Mouse (Mus musculus): ENCODE measurements around the gene Lama5. TPM values are rescaled to one million over a fixed set of nuclear protein-coding genes. Genes with fewer than 3 reads are reported as not detected.

The Lama5 gene
- polyA plus RNA-seq, 2 experiments: 31.2 to 47.3 TPM

DNA sequence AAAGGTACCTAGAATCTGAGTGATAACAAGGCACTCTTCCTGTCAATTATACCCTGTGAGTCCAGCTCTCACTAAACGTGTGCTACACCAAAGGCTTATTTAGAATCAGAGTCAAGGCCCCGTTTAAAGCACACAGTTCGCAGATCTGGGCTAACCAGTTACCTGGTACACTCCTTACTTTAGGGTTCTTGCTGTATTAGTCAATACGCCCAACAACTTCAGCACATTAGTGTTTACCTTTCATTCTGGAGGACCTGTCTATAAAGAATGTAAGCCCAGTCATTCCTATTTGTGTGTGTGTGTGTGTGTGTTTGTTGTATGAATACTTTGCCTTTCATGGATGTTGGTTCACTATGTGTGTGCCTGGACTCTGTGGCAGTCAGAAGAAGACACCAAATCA is 17.4 kb upstream of the Lama5 start:
- TF ChIP-seq POLR2A (IDR thresholded peaks at IDR 0.05; ENCODE audit: borderline replicate concordance, extremely low read depth, insufficient read depth, insufficient read length): no peak
- DNase-seq (ENCODE audit: low spot score) (no peak), ATAC-seq (ENCODE audit: low FRiP score, low read depth) (no peak)
- no peak overlapping the region for H3K4me2 ChIP-seq (replicated peaks; ENCODE audit: low read depth, low read length, severe bottlenecking)
- no peak overlapping the region for H3K4me3 ChIP-seq (replicated peaks; ENCODE audit: low read length)
- H3K36me3 ChIP-seq (ENCODE audit: control insufficient read depth, insufficient read depth, low read length): no peaks in the 10 kb centered on the region
- H3K27me3 ChIP-seq (ENCODE audit: control insufficient read depth, insufficient read depth, low read length): no peaks in the 10 kb centered on the region
- no peaks in the 10 kb centered on the region for H3K4me1 ChIP-seq (ENCODE audit: control insufficient read depth, insufficient read depth, low read length)
- no peak overlapping the region for H3K9ac ChIP-seq (ENCODE audit: low read depth, low read length, severe bottlenecking)
- H3K9me3 ChIP-seq (ENCODE audit: control insufficient read depth, low read length): no peaks in the 10 kb centered on the region
- no peak overlapping the region for H3K27ac ChIP-seq (replicated peaks; ENCODE audit: low read depth, low read length)
- 83% methylated on average over 4 of the region's 4 CpGs for WGBS

DNA sequence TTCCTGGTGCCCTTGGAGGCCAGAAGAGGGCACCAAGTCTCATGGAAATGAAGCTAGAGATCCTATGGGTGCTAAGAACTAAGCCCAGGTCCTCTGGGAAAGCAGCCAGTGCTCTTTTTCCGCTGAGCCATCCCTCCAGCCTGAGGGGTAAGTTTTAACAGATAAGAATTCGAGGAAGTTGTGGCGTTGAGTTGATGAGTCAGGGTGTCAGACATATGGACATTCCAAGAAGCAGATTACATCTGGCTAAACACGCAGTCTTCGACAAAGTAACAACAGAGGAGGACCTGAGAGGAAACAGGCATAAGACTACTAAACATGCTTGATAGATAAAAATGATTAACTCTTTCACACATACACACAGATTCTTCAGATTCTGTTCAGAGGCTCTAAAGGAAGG is 12.9 kb upstream of the Lama5 start:
- Histone ChIP-seq H3K4me1 (ENCODE audit: control insufficient read depth, insufficient read depth, low read length) (peaks cover 9% of the 10 kb centered on the region), H3K27me3 (ENCODE audit: control insufficient read depth, insufficient read depth, low read length) (no peaks in the 10 kb centered on the region), H3K36me3 (ENCODE audit: control insufficient read depth, insufficient read depth, low read length) (no peaks in the 10 kb centered on the region), H3K9me3 (ENCODE audit: control insufficient read depth, low read length) (no peaks in the 10 kb centered on the region), H3K4me2 (replicated peaks; ENCODE audit: low read depth, low read length, severe bottlenecking) (no peak overlapping the region), H3K9ac (ENCODE audit: low read depth, low read length, severe bottlenecking) (no peak overlapping the region), H3K27ac (replicated peaks; ENCODE audit: low read depth, low read length) (no peak overlapping the region), H3K4me3 (replicated peaks; ENCODE audit: low read length) (no peak overlapping the region)
- ATAC-seq (ENCODE audit: low FRiP score, low read depth): no peak
- TF ChIP-seq POLR2A (IDR thresholded peaks at IDR 0.05; ENCODE audit: borderline replicate concordance, extremely low read depth, insufficient read depth, insufficient read length): no peak
- no peak for DNase-seq (ENCODE audit: low spot score)
- 72% methylated on average over 5 of the region's 5 CpGs for WGBS

DNA sequence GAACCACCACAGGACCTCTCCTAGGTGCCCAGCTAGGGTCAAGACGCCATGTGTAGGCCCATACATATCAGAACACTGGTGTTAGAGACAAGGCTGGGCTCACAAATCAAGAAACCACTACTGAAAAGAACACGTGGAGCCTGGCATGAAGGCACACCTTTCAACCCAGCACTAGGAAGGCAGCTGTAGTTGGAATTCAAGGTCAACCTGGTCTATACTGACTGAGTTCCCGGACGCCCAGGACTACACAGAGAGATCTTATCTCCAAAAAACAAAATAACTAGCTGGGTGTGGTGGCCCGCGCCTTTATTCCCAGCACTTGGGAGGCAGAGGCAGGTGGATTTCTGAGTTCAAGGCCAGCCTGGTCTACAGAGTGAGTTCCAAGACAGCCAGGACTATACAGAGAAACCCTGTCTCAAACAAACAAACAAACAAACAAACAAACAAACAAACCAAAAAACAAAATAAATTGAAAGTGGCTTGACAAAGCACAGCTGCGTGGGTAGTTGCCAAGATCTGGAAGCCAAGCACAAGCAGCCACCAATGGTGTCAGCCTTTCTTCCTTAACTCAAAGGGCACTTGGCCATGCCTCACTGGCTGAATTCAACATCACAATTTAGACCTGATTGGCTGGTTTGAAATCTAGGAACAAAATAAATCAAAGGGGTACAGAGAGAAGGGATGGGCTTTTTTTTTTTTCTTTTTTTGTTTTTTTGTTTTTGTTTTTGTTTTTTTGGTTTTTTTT is 12.1 kb upstream of the Lama5 start:
- WGBS: 92% methylated on average over 7 of the region's 7 CpGs
- DNase-seq (ENCODE audit: low spot score) (no peak), ATAC-seq (ENCODE audit: low FRiP score, low read depth) (no peak)
- Histone ChIP-seq H3K4me2 (replicated peaks; ENCODE audit: low read depth, low read length, severe bottlenecking) (no peak overlapping the region), H3K27ac (replicated peaks; ENCODE audit: low read depth, low read length) (no peak overlapping the region), H3K4me3 (replicated peaks; ENCODE audit: low read length) (no peak overlapping the region), H3K36me3 (ENCODE audit: control insufficient read depth, insufficient read depth, low read length) (no peaks in the 10 kb centered on the region), H3K4me1 (ENCODE audit: control insufficient read depth, insufficient read depth, low read length) (peaks cover 9% of the 10 kb centered on the region), H3K9me3 (ENCODE audit: control insufficient read depth, low read length) (no peaks in the 10 kb centered on the region), H3K9ac (ENCODE audit: low read depth, low read length, severe bottlenecking) (no peak overlapping the region), H3K27me3 (ENCODE audit: control insufficient read depth, insufficient read depth, low read length) (no peaks in the 10 kb centered on the region)
- no peak for TF ChIP-seq POLR2A (IDR thresholded peaks at IDR 0.05; ENCODE audit: borderline replicate concordance, extremely low read depth, insufficient read depth, insufficient read length)

DNA sequence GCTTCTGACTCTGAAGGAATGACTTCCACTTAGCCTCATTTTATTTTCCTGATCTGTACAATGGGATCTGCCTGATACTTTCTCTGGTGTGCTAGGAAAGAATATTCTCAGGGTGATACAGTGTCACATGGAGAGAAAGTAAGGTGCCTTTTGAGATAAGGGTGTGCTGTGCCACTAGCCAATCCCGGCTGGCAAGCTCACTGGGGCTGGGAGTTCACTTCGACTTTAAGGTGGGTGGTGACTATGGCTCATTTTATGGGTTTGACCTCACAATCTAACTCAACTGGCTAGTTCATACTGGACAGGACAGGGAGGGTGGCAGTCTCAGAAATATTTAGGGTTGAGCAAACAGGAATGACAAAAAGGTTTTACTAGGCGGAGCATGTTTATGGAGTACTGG is 11.3 kb upstream of the Lama5 start:
- TF ChIP-seq POLR2A (IDR thresholded peaks at IDR 0.05; ENCODE audit: borderline replicate concordance, extremely low read depth, insufficient read depth, insufficient read length): no peak
- H3K27me3 ChIP-seq (ENCODE audit: control insufficient read depth, insufficient read depth, low read length): no peaks in the 10 kb centered on the region
- H3K4me1 ChIP-seq (ENCODE audit: control insufficient read depth, insufficient read depth, low read length): peaks cover 9% of the 10 kb centered on the region
- H3K4me2 ChIP-seq (replicated peaks; ENCODE audit: low read depth, low read length, severe bottlenecking): no peak overlapping the region
- H3K9ac ChIP-seq (ENCODE audit: low read depth, low read length, severe bottlenecking): no peak overlapping the region
- H3K4me3 ChIP-seq (replicated peaks; ENCODE audit: low read length): no peak overlapping the region
- no peak for DNase-seq (ENCODE audit: low spot score)
- H3K9me3 ChIP-seq (ENCODE audit: control insufficient read depth, low read length): no peaks in the 10 kb centered on the region
- no peak overlapping the region for H3K27ac ChIP-seq (replicated peaks; ENCODE audit: low read depth, low read length)
- ATAC-seq (ENCODE audit: low FRiP score, low read depth): no peak
- WGBS: 72% methylated on average over 3 of the region's 3 CpGs
- no peaks in the 10 kb centered on the region for H3K36me3 ChIP-seq (ENCODE audit: control insufficient read depth, insufficient read depth, low read length)

DNA sequence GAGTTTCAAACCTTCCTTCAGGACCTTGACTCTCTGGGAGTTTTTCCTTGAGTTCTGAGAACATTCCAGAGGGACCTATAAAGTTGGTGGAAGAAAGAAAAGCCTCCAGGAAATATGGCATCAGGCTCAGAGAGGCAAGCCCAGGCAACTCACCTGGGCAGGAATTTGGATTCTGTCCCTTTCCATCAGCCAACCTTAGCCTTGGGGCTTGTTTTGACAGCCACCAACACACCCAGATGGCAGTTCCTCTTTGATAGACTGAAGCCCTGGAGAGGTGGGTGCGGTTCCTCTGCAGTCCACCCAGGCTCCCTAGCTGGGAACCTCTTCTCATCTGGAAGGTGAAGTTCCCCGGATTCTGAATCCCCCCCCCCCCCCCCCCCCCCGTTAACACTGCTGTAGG is 10.8 kb upstream of the Lama5 start:
- 48% methylated on average over 3 of the region's 3 CpGs for WGBS
- Histone ChIP-seq H3K4me2 (replicated peaks; ENCODE audit: low read depth, low read length, severe bottlenecking) (no peak overlapping the region), H3K4me1 (ENCODE audit: control insufficient read depth, insufficient read depth, low read length) (peaks cover 9% of the 10 kb centered on the region), H3K27ac (replicated peaks; ENCODE audit: low read depth, low read length) (no peak overlapping the region), H3K9me3 (ENCODE audit: control insufficient read depth, low read length) (no peaks in the 10 kb centered on the region), H3K9ac (ENCODE audit: low read depth, low read length, severe bottlenecking) (no peak overlapping the region), H3K27me3 (ENCODE audit: control insufficient read depth, insufficient read depth, low read length) (no peaks in the 10 kb centered on the region), H3K4me3 (replicated peaks; ENCODE audit: low read length) (no peak overlapping the region), H3K36me3 (ENCODE audit: control insufficient read depth, insufficient read depth, low read length) (no peaks in the 10 kb centered on the region)
- no peak for ATAC-seq (ENCODE audit: low FRiP score, low read depth)
- peak; percentile 64 for DNase-seq (ENCODE audit: low spot score)
- TF ChIP-seq POLR2A (IDR thresholded peaks at IDR 0.05; ENCODE audit: borderline replicate concordance, extremely low read depth, insufficient read depth, insufficient read length): no peak
